Mouse (Mus musculus) MEL (cell line): Measurements from ENCODE around the gene Sort1. TPM values are rescaled to one million over a fixed set of nuclear protein-coding genes. Genes with fewer than 3 reads are reported as not detected.

ENCODE experiments used
- DNase-seq: peaks from one replicate; pipeline ENCODE4 v3.0.0; 2011; ENCODE audit warnings: low read depth, low spot score
- H3K27ac ChIP-seq: 2 replicates; pipeline ENCODE4 v1.5.1; 2012; ENCODE audit warnings: low read depth, mild to moderate bottlenecking, control low read depth, low read length, moderate library complexity; ENCODE audit not compliant: control insufficient read depth
- H3K27me3 ChIP-seq, 2 experiments: fragments of 150-350 bp in 1 of 2; sonication (generic) in 1 of 2; 2 replicates each; pipeline ENCODE4 v1.6.1; 2012; ENCODE audit warnings: low read length in 2 of 2, mild to moderate bottlenecking in 2 of 2, improper control_type of control experiment in 1 of 2, moderate library complexity in 1 of 2; ENCODE audit not compliant: insufficient read depth in 2 of 2, control insufficient read depth in 1 of 2
- H3K36me3 ChIP-seq, 2 experiments: 2 replicates each; pipeline ENCODE4 v1.6.1; 2012 to 2014; ENCODE audit warnings: low read length in 2 of 2, improper control_type of control experiment in 1 of 2, inconsistent platforms in 1 of 2, mild to moderate bottlenecking in 1 of 2; ENCODE audit not compliant: insufficient read depth in 2 of 2, control insufficient read depth in 1 of 2
- H3K4me1 ChIP-seq, 2 experiments: fragments of 150-350 bp in 1 of 2; sonication (generic) in 1 of 2; 2 replicates each; pipeline ENCODE4 v1.6.1; 2012; ENCODE audit warnings: low read length in 2 of 2, improper control_type of control experiment in 1 of 2, mild to moderate bottlenecking in 1 of 2; ENCODE audit not compliant: insufficient read depth in 2 of 2, control insufficient read depth in 1 of 2
- H3K4me3 ChIP-seq, 2 experiments: fragments of 150-350 bp in 1 of 2; sonication (generic) in 1 of 2; 2 replicates each; pipeline ENCODE4 v1.5.1; 2012; ENCODE audit warnings: low read depth in 2 of 2, low read length in 2 of 2, mild to moderate bottlenecking in 2 of 2, moderate library complexity in 2 of 2, control low read depth in 1 of 2, improper control_type of control experiment in 1 of 2; ENCODE audit not compliant: control insufficient read depth in 1 of 2, insufficient read depth in 1 of 2
- H3K79me2 ChIP-seq: 2 replicates; pipeline ENCODE4 v1.6.1; 2012; ENCODE audit warnings: mild to moderate bottlenecking, low read length, moderate library complexity; ENCODE audit not compliant: control insufficient read depth, poor library complexity, insufficient read depth
- H3K9ac ChIP-seq: 2 replicates; pipeline ENCODE4 v1.6.1; 2012; ENCODE audit warnings: low read depth, mild to moderate bottlenecking, control low read depth, low read length, moderate library complexity; ENCODE audit not compliant: control insufficient read depth, poor library complexity, severe bottlenecking
- H3K9me3 ChIP-seq: fragments of 150-350 bp; sonication (generic); replicated peaks from 2 replicates; pipeline ENCODE4 v1.6.1; 2012; ENCODE audit warnings: mild to moderate bottlenecking, low read length, improper control_type of control experiment, moderate library complexity; ENCODE audit not compliant: insufficient read depth
- EP300 ChIP-seq, 2 experiments: IDR thresholded peaks; 2 replicates each; pipeline ENCODE4 v1.6.1; 2011; ENCODE audit warnings: improper control_type of control experiment in 2 of 2, low read length in 2 of 2, low read depth in 1 of 2, mild to moderate bottlenecking in 1 of 2
- KAT2A ChIP-seq: conservative IDR thresholded peaks from 2 replicates; pipeline ENCODE4 v1.6.1; 2012; ENCODE audit warnings: low read depth, low read length, improper control_type of control experiment, inconsistent platforms
- MAFK ChIP-seq: IDR thresholded peaks from 2 replicates; pipeline ENCODE4 v1.6.1; 2011; ENCODE audit warnings: low read depth, mild to moderate bottlenecking, low read length, improper control_type of control experiment, borderline replicate concordance
- MAZ ChIP-seq: IDR thresholded peaks from 2 replicates; pipeline ENCODE4 v1.6.1; 2012; ENCODE audit warnings: low read depth, mild to moderate bottlenecking, inconsistent platforms, low read length, improper control_type of control experiment
- MYC ChIP-seq: IDR thresholded peaks from 2 replicates; pipeline ENCODE4 v1.6.1; 2011; ENCODE audit warnings: low read depth, mild to moderate bottlenecking, low read length, improper control_type of control experiment, moderate library complexity
- POLR2AphosphoS2 ChIP-seq: IDR thresholded peaks from 2 replicates; pipeline ENCODE4 v1.6.1; 2011; ENCODE audit warnings: low read length, improper control_type of control experiment
- SMC3 ChIP-seq: IDR thresholded peaks from 2 replicates; pipeline ENCODE4 v1.6.1; 2011; ENCODE audit warnings: low read depth, low read length, improper control_type of control experiment
- TAL1 ChIP-seq: IDR thresholded peaks from 2 replicates; pipeline ENCODE4 v1.6.1; 2012; ENCODE audit warnings: mild to moderate bottlenecking, inconsistent platforms, low read length, moderate library complexity, mixed read lengths
- UBTF ChIP-seq: IDR thresholded peaks from 2 replicates; pipeline ENCODE4 v1.6.1; 2012; ENCODE audit warnings: low read depth, mild to moderate bottlenecking, inconsistent platforms, low read length, improper control_type of control experiment, moderate library complexity, borderline replicate concordance; ENCODE audit not compliant: insufficient read depth
- USF2 ChIP-seq, 2 experiments: IDR thresholded peaks; 2 replicates each; pipeline ENCODE4 v1.6.1; 2011 to 2012; ENCODE audit warnings: improper control_type of control experiment in 2 of 2, low read length in 2 of 2, borderline replicate concordance in 1 of 2, inconsistent platforms in 1 of 2, low read depth in 1 of 2, mild to moderate bottlenecking in 1 of 2; ENCODE audit not compliant: insufficient read depth in 1 of 2
- ZMIZ1 ChIP-seq: IDR thresholded peaks from 2 replicates; pipeline ENCODE4 v1.6.1; 2012; ENCODE audit warnings: low read depth, mild to moderate bottlenecking, inconsistent platforms, low read length, improper control_type of control experiment, moderate library complexity
- polyA plus RNA-seq, 2 experiments: library from polyadenylated mRNA; stranded (reverse) in 1 of 2; unstranded in 1 of 2; fragments of >175 nt in 1 of 2; fragments of >200 nt in 1 of 2; gene quantifications; 2 replicates each; pipeline versions ENCODE4 v1.2.1 to v1.2.4; 2012; ENCODE audit warnings: low replicate concordance in 2 of 2, low read depth in 1 of 2; ENCODE audit not compliant: insufficient read length in 2 of 2, insufficient read depth in 1 of 2, missing spikeins in 1 of 2
- total RNA-seq: library from RNA; depleted of rRNA; stranded (reverse); fragments of 300-350 nt; gene quantifications from 2 replicates; pipeline ENCODE4 v1.2.3, GENCODE M21; 2012; rRNA removed

Sort1 gene
- total and polyA plus RNA-seq, 3 experiments, result 10.2 to 28.3 (median 22.7) TPM

- no peaks in the 10 kb centered on the region for H3K27me3 ChIP-seq
- no peak overlapping the region for H3K27ac ChIP-seq
- no peaks in the 10 kb centered on the region for H3K79me2 ChIP-seq
- H3K9me3 ChIP-seq, result no peaks in the 10 kb centered on the region
- no peaks in the 10 kb centered on the region for H3K36me3 ChIP-seq
- H3K4me1 ChIP-seq, result no peaks in the 10 kb centered on the region
- no peak overlapping the region for H3K4me3 ChIP-seq
- no peak for DNase-seq
- TF ChIP-seq USF2 (IDR thresholded peaks at IDR 0.05; ENCODE audit: borderline replicate concordance in 1 of 2, insufficient read depth in 1 of 2, low read depth in 1 of 2, low read length in 2 of 2), result no peak
- no peak for TF ChIP-seq MYC
- no peak for TF ChIP-seq MAZ
- no peak for TF ChIP-seq TAL1
- TF ChIP-seq POLR2AphosphoS2, result no peak
- no peak for TF ChIP-seq SMC3
- TF ChIP-seq ZMIZ1, result no peak
- no peak for TF ChIP-seq EP300 (IDR thresholded peaks at IDR 0.05; ENCODE audit: low read depth in 1 of 2, low read length in 2 of 2)
- TF ChIP-seq KAT2A, result no peak
- no peak for TF ChIP-seq UBTF
- no peak for TF ChIP-seq MAFK
- H3K9ac ChIP-seq, result no peak overlapping the region
Measured at GRCm38 (mm10) chr3:108410359-108410714, 126.5 kb downstream of the Sort1 start.

Other genes with a start within 250 kb of the Sort1 start
- gene Gstm4, start 239.2 kb upstream of the Sort1 start, total RNA-seq, result 1.3 and 1.4 TPM in 2 replicates
- gene Gstm4, start 239.2 kb upstream of the Sort1 start, polyA plus RNA-seq, result 1 to 10 TPM in 1 of 2 experiments, not detected in 1; 7.4 TPM
- gene Ampd2, start 197.4 kb upstream of the Sort1 start, total RNA-seq, result 54.9 and 69.1 TPM in 2 replicates
- 100 to 1,000 TPM in 1 of 2 experiments, not detected in 1; 201 TPM for gene Ampd2, start 197.4 kb upstream of the Sort1 start, polyA plus RNA-seq
- gene Gnat2, start 191.3 kb upstream of the Sort1 start, total RNA-seq, result 4.7 and 6.4 TPM in 2 replicates
- 10 to 100 TPM in 1 of 2 experiments, not detected in 1; 12.4 TPM for gene Gnat2, start 191.3 kb upstream of the Sort1 start, polyA plus RNA-seq
- 92.1 and 111 TPM in 2 replicates for gene Gnai3, start 137.9 kb upstream of the Sort1 start, total RNA-seq
- 10 to 100 TPM; 74.2 to 96.4 TPM for gene Gnai3, start 137.9 kb upstream of the Sort1 start, polyA plus RNA-seq
- 0.04 and 0.07 TPM in 2 replicates for gene Gpr61, start 129.2 kb upstream of the Sort1 start, total RNA-seq
- under 1 TPM in 1 of 2 experiments, not detected in 1; 0.07 TPM for gene Gpr61, start 129.2 kb upstream of the Sort1 start, polyA plus RNA-seq
- gene Amigo1, start 97.7 kb upstream of the Sort1 start, total RNA-seq, result 3.7 and 4.6 TPM in 2 replicates
- gene Amigo1, start 97.7 kb upstream of the Sort1 start, polyA plus RNA-seq, result 1 to 10 TPM in 1 of 2 experiments, not detected in 1; 9.5 TPM
- 2.9 and 3.6 TPM in 2 replicates for gene Cyb561d1, start 82.9 kb upstream of the Sort1 start, total RNA-seq
- 1 to 10 TPM in 1 of 2 experiments, not detected in 1; 5.9 TPM for gene Cyb561d1, start 82.9 kb upstream of the Sort1 start, polyA plus RNA-seq
- 4.4 and 5.6 TPM in 2 replicates for gene Atxn7l2, start 73.1 kb upstream of the Sort1 start, total RNA-seq
- gene Atxn7l2, start 73.1 kb upstream of the Sort1 start, polyA plus RNA-seq, result 10 to 100 TPM in 1 of 2 experiments, not detected in 1; 14.6 TPM
- gene Sypl2, start 57.4 kb upstream of the Sort1 start, total RNA-seq, result not detected in 2 replicates
- not detected for gene Sypl2, start 57.4 kb upstream of the Sort1 start, polyA plus RNA-seq
- gene Psma5, start 27.2 kb upstream of the Sort1 start, total RNA-seq, result 353 and 414 TPM in 2 replicates
- gene Psma5, start 27.2 kb upstream of the Sort1 start, polyA plus RNA-seq, result 100 to 1,000 TPM in 1 of 2 experiments, not detected in 1; 429 TPM
- not detected in 2 replicates for gene Mybphl, start 80.8 kb downstream of the Sort1 start, total RNA-seq
- not detected for gene Mybphl, start 80.8 kb downstream of the Sort1 start, polyA plus RNA-seq
- 12.5 and 14.6 TPM in 2 replicates for gene Psrc1, start 99.8 kb downstream of the Sort1 start, total RNA-seq
- gene Psrc1, start 99.8 kb downstream of the Sort1 start, polyA plus RNA-seq, result 10 to 100 TPM in 1 of 2 experiments, not detected in 1; 37.3 TPM
- not detected in 2 replicates for gene Celsr2, start 131.5 kb downstream of the Sort1 start, total RNA-seq
- under 1 TPM in 1 of 2 experiments, not detected in 1; 0.04 TPM for gene Celsr2, start 131.5 kb downstream of the Sort1 start, polyA plus RNA-seq
- gene Sars, start 161.1 kb downstream of the Sort1 start, total RNA-seq, result 202 and 283 TPM in 2 replicates
- 100 to 1,000 TPM in 1 of 2 experiments, not detected in 1; 337 TPM for gene Sars, start 161.1 kb downstream of the Sort1 start, polyA plus RNA-seq